In genomic region chr12:91418791-91419190, GRCm38 (mm10) we compare ENCODE assay signal across 9 mouse cellular contexts. TPM values are rescaled to one million over a fixed set of nuclear protein-coding genes. Genes with fewer than 3 reads are reported as not detected.
A peak's percentile ranks its signal among the peaks of the same experiment; 100 is the strongest.
DNase-seq lines count a peak whose midpoint lies in the region; ATAC-seq and TF ChIP-seq lines count a peak whose summit lies in the region.
"Had no signal": no experiment of that assay in that cellular context is flagged by ENCODE, and none has a peak within 500 bp of the region (broad histone marks: within the 10 kb centered on the region; RNA-seq: fewer than 3 reads in every experiment).

No protein-coding gene starts in this region.

- no peaks in the 10 kb centered on the region for H3K9me3 ChIP-seq in hindbrain, embryonic 11.5 days (ENCODE audit: control insufficient read depth, low read length)
- no peaks in the 10 kb centered on the region for H3K9me3 ChIP-seq in hindbrain, embryonic 13.5 days
- H3K9me3 ChIP-seq in heart, postnatal 0 days (replicated peaks; ENCODE audit: control insufficient read depth, low read length), result no peaks in the 10 kb centered on the region
- H3K9me3 ChIP-seq: midbrain, embryonic 12.5 days had no signal

- no peaks in the 10 kb centered on the region for H3K36me3 ChIP-seq in hindbrain, embryonic 11.5 days (ENCODE audit: control insufficient read depth, insufficient read depth, low read length)
- no peaks in the 10 kb centered on the region for H3K36me3 ChIP-seq in hindbrain, embryonic 13.5 days
- H3K36me3 ChIP-seq in heart, postnatal 0 days (replicated peaks; ENCODE audit: control insufficient read depth, insufficient read depth, low read length), result no peaks in the 10 kb centered on the region
- H3K36me3 ChIP-seq: midbrain, embryonic 12.5 days had no signal

- no peak overlapping the region for H3K9ac ChIP-seq in hindbrain, embryonic 11.5 days (ENCODE audit: low read depth, low read length)
- no peak overlapping the region for H3K9ac ChIP-seq in hindbrain, embryonic 13.5 days
- no peak overlapping the region for H3K9ac ChIP-seq in heart, postnatal 0 days (replicated peaks; ENCODE audit: low read depth, low read length)
- H3K9ac ChIP-seq: midbrain, embryonic 12.5 days had no signal

- no peaks in the 10 kb centered on the region for H3K27me3 ChIP-seq in hindbrain, embryonic 11.5 days (ENCODE audit: control insufficient read depth, insufficient read depth, low read length)
- peaks cover 34% of the 10 kb centered on the region for H3K27me3 ChIP-seq in hindbrain, embryonic 13.5 days
- no peaks in the 10 kb centered on the region for H3K27me3 ChIP-seq in heart, postnatal 0 days (ENCODE audit: control insufficient read depth, insufficient read depth, low read length)

- H3K4me1 ChIP-seq in hindbrain, embryonic 11.5 days (replicated peaks; ENCODE audit: control insufficient read depth, insufficient read depth, low read length), result no peaks in the 10 kb centered on the region
- H3K4me1 ChIP-seq in hindbrain, embryonic 13.5 days (replicated peaks), result peaks cover 5% of the 10 kb centered on the region; the same call in 1 of the 2 replicates
- H3K4me1 ChIP-seq in heart, postnatal 0 days (ENCODE audit: control insufficient read depth, insufficient read depth), result no peaks in the 10 kb centered on the region
- H3K4me1 ChIP-seq: midbrain, embryonic 12.5 days had no signal

- TF ChIP-seq CTCF in heart, postnatal 0 days (IDR thresholded peaks at IDR 0.05; ENCODE audit: low read depth), result peak; percentile 62

- no peak overlapping the region for H3K4me3 ChIP-seq in hindbrain, embryonic 11.5 days (ENCODE audit: low read depth, low read length)
- no peak overlapping the region for H3K4me3 ChIP-seq in hindbrain, embryonic 13.5 days
- no peak overlapping the region for H3K4me3 ChIP-seq in heart, postnatal 0 days (ENCODE audit: low read depth, low read length)
- H3K4me3 ChIP-seq: midbrain, embryonic 12.5 days had no signal

- peak; percentile 76 for DNase-seq in hindbrain, embryonic 11.5 days (ENCODE audit: low spot score)
- peak; percentile 43 for DNase-seq in MEL-GATA-1-ER (ENCODE audit: extremely low read depth, low read depth)
- DNase-seq in cerebellum, postnatal 14 days, result peak; percentile 73 to 80
- peak; percentile 14 for DNase-seq in heart, postnatal 0 days (ENCODE audit: low spot score)
- DNase-seq in left cerebral cortex, postnatal 14 days (ENCODE audit: low spot score in 2 of 2), result peak; percentile 44 to 71
- peak; percentile 82 for DNase-seq in retina, postnatal 1 day
- peak; percentile 11 to 36 for DNase-seq in urinary bladder, adult 18-20 months (ENCODE audit: low spot score in 2 of 2)

- 47% methylated on average over 7 of the region's 7 CpGs for WGBS in hindbrain, embryonic 11.5 days
- 50% methylated on average over 7 of the region's 7 CpGs for WGBS in hindbrain, embryonic 13.5 days
- WGBS in heart, postnatal 0 days, result 44% methylated on average over 7 of the region's 7 CpGs

- no peak for TF ChIP-seq EP300 in heart, postnatal 0 days (IDR thresholded peaks at IDR 0.05; ENCODE audit: low read depth)

- no peak overlapping the region for H3K27ac ChIP-seq in hindbrain, embryonic 11.5 days (ENCODE audit: low read depth, low read length)
- no peak overlapping the region for H3K27ac ChIP-seq in hindbrain, embryonic 13.5 days
- no peak overlapping the region for H3K27ac ChIP-seq in heart, postnatal 0 days (ENCODE audit: low read depth)
- H3K27ac ChIP-seq: midbrain, embryonic 12.5 days had no signal

- intact Hi-C loops in left cerebral cortex, postnatal 14 days (cut with DNase I), result no loop called here

- ATAC-seq in hindbrain, embryonic 11.5 days (ENCODE audit: low FRiP score), result no peak
- no peak for ATAC-seq in hindbrain, embryonic 13.5 days (ENCODE audit: low FRiP score)
- no peak for ATAC-seq in heart, postnatal 0 days (ENCODE audit: insufficient read depth, low read depth)

- no peak overlapping the region for H3K4me2 ChIP-seq in hindbrain, embryonic 11.5 days (replicated peaks; ENCODE audit: low read depth, low read length)
- H3K4me2 ChIP-seq in hindbrain, embryonic 13.5 days, result no peak overlapping the region
- H3K4me2 ChIP-seq in heart, postnatal 0 days (ENCODE audit: low read depth, low read length), result no peak overlapping the region
- H3K4me2 ChIP-seq: midbrain, embryonic 12.5 days had no signal

RNA-seq across cellular contexts. Expression of gene Tshr, which starts 34.4 kb away (rescaled TPM):
- 0.25 TPM in 1 of 2 replicates, not detected in the other for polyA plus RNA-seq in hindbrain, embryonic 11.5 days (2014; fragmentation: Nextera tagmentation; extraction: Ambion mirVana)
- polyA plus RNA-seq in hindbrain, embryonic 13.5 days (2015; fragmentation: Nextera tagmentation; extraction: Ambion mirVana), result 0.40 and 0.52 TPM in 2 replicates
- total RNA-seq in heart, postnatal 0 days (2014; rRNA removed; ENCODE audit: low replicate concordance), result not detected in 2 replicates
- polyA plus RNA-seq in heart, postnatal 0 days (2015; fragmentation: Nextera tagmentation; extraction: Ambion mirVana), result 0.05 and 0.19 TPM in 2 replicates
- total RNA-seq in left cerebral cortex, postnatal 14 days (2021), result 1 to 10 TPM in 1 of 2 experiments, under 1 TPM in 1; 0.48 to 1.3 TPM

RNA-seq across cellular contexts. Expression of gene Cep128, which starts 34.6 kb away (rescaled TPM):
- polyA plus RNA-seq in hindbrain, embryonic 11.5 days (2014; fragmentation: Nextera tagmentation; extraction: Ambion mirVana), result 10.5 and 10.7 TPM in 2 replicates
- polyA plus RNA-seq in hindbrain, embryonic 13.5 days (2015; fragmentation: Nextera tagmentation; extraction: Ambion mirVana), result 4.1 and 4.6 TPM in 2 replicates
- 17.4 and 35.9 TPM in 2 replicates for total RNA-seq in heart, postnatal 0 days (2014; rRNA removed; ENCODE audit: low replicate concordance)
- 15.1 and 17.5 TPM in 2 replicates for polyA plus RNA-seq in heart, postnatal 0 days (2015; fragmentation: Nextera tagmentation; extraction: Ambion mirVana)
- total RNA-seq in left cerebral cortex, postnatal 14 days (2021), result 10 to 100 TPM in 1 of 2 experiments, 1 to 10 TPM in 1; 6.9 to 14.4 TPM

Comparison
In these comparisons a context has a peak if more than half of its experiments do, and no peak if none do; other contexts are left out.
1. DNase-seq: peak in every context shown above with its lines; median percentile 82 in retina, postnatal 1 day; 76 in cerebellum, postnatal 14 days; 76 in hindbrain, embryonic 11.5 days; 58 in left cerebral cortex, postnatal 14 days; 43 in MEL-GATA-1-ER; 24 in urinary bladder, adult 18-20 months; 14 in heart, postnatal 0 days.